ENCODE assay signal across 8 mouse cellular contexts in the genomic region with DNA sequence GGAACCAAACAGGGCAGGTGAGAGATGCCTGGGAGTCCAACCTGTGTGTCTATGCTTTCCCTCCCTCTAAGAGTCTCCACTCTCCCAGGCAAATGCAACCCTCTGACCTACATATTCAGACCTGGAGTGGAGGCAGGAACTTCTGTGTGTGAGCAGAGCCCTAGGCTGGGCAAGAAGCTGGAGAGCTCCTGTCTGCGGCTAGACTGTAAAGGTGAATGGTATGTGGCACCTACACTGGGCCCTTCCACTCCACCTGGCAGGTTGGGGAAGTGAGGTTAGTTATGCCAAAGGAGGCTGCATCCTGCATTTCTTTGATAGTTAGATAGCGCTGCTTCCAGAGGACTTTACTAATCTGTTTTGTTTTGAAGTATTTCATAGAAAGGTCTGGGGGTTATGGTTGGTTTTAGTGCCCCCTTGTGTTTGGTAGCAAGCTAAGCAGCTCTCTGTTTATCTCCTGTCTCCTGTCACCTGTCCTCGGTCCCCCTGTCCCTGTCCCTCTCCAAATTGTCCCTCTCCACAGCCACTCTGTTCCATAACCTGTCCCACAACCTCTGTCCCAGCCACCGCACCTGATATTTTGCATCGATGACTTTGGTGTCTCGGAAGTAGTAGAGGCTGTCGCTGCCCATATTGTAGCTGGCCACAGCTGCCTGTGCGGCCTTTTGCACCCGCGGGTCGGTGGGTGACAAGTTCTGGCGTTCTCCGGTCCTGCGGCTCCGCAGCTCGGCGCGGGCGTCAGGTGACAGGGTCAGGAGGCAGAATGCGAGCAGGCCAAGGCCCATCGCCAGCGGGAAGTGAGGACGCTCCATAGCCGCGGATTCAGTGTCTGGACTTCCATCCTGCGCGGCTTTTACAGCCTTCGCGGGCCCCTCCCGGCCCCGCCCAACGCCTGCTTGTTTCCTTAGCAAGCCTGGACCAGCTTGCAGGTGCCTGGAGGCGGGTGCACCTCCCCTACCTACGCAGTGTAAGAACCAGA. TPM values are rescaled to one million over a fixed set of nuclear protein-coding genes. Genes with fewer than 3 reads are reported as not detected.
DNase-seq lines count a peak whose midpoint lies in the region; ATAC-seq and TF ChIP-seq lines count a peak whose summit lies in the region.

No protein-coding gene starts in this region.

- peak overlapping the region; percentile 74 for H3K4me2 ChIP-seq in forebrain, embryonic 16.5 days (ENCODE audit: low read length)
- H3K4me2 ChIP-seq in hindbrain, embryonic 15.5 days: peak overlapping the region; percentile 77
- peak overlapping the region; percentile 73 for H3K4me2 ChIP-seq in limb, embryonic 13.5 days (replicated peaks)

- H3K27ac ChIP-seq in thymus, adult 2 months (ENCODE audit: control insufficient read depth, insufficient read depth, low read length): no peak overlapping the region
- H3K27ac ChIP-seq in forebrain, embryonic 16.5 days (ENCODE audit: low read length): no peak overlapping the region
- H3K27ac ChIP-seq in hindbrain, embryonic 15.5 days (replicated peaks): no peak overlapping the region; the same call in 1 of the 2 replicates
- H3K27ac ChIP-seq in limb, embryonic 13.5 days: no peak overlapping the region

- H3K4me1 ChIP-seq in thymus, adult 2 months (replicated peaks; ENCODE audit: control insufficient read depth, insufficient read depth, low read length): peaks cover 11% of the 10 kb centered on the region
- peaks cover 6% of the 10 kb centered on the region for H3K4me1 ChIP-seq in forebrain, embryonic 16.5 days (replicated peaks; ENCODE audit: control insufficient read depth, insufficient read depth, low read length)
- H3K4me1 ChIP-seq in hindbrain, embryonic 15.5 days (replicated peaks): peaks cover 10% of the 10 kb centered on the region
- peaks cover 9% of the 10 kb centered on the region for H3K4me1 ChIP-seq in limb, embryonic 13.5 days

- H3K9ac ChIP-seq in forebrain, embryonic 16.5 days (replicated peaks; ENCODE audit: low read depth, low read length): peak overlapping the region; percentile 69
- peak overlapping the region; percentile 51 for H3K9ac ChIP-seq in hindbrain, embryonic 15.5 days
- H3K9ac ChIP-seq in limb, embryonic 13.5 days: peak overlapping the region; percentile 65

- no peaks in the 10 kb centered on the region for H3K36me3 ChIP-seq in thymus, adult 2 months (ENCODE audit: control insufficient read depth, insufficient read depth, low read length)
- H3K36me3 ChIP-seq in forebrain, embryonic 16.5 days (ENCODE audit: control insufficient read depth, insufficient read depth): no peaks in the 10 kb centered on the region
- no peaks in the 10 kb centered on the region for H3K36me3 ChIP-seq in hindbrain, embryonic 15.5 days
- no peaks in the 10 kb centered on the region for H3K36me3 ChIP-seq in limb, embryonic 13.5 days

- peak; percentile 23 for DNase-seq in thymus, adult 2 months
- DNase-seq in thymus, adult 18-20 months: no peak
- DNase-seq in cerebellum, adult 11-12 months: peak; percentile 47
- DNase-seq in naive thymus-derived CD4-positive, alpha-beta T cell, adult 2 months (ENCODE audit: low read depth): peak; percentile 74
- DNase-seq in thymus, postnatal 4 days: peak; percentile 52

- ATAC-seq in forebrain, embryonic 16.5 days: no peak
- ATAC-seq in hindbrain, embryonic 15.5 days (ENCODE audit: low FRiP score, low read depth): peak; percentile 59; the same call in 1 of the 2 replicates
- ATAC-seq in limb, embryonic 13.5 days (ENCODE audit: low FRiP score, low read depth): no peak

- H3K4me3 ChIP-seq in thymus, adult 2 months (ENCODE audit: control insufficient read depth, insufficient read depth, low read length): peak overlapping the region; percentile 43
- peak overlapping the region; percentile 41 for H3K4me3 ChIP-seq in forebrain, embryonic 16.5 days (replicated peaks; ENCODE audit: low read length)
- H3K4me3 ChIP-seq in hindbrain, embryonic 15.5 days: peak overlapping the region; percentile 40
- H3K4me3 ChIP-seq in limb, embryonic 13.5 days: peak overlapping the region; percentile 40

- TF ChIP-seq CTCF in thymus, adult 2 months (IDR thresholded peaks at IDR 0.05; ENCODE audit: borderline replicate concordance, control insufficient read depth, extremely low read depth, insufficient read depth, low read length, poor library complexity): peak; percentile 26; the same call in 1 of the 2 replicates

- H3K27me3 ChIP-seq in thymus, adult 2 months (ENCODE audit: control insufficient read depth, insufficient read depth, low read length): no peaks in the 10 kb centered on the region
- H3K27me3 ChIP-seq in forebrain, embryonic 16.5 days (replicated peaks; ENCODE audit: control insufficient read depth, insufficient read depth, low read length): no peaks in the 10 kb centered on the region
- 0 out of 2 replicates have a peak, but pooled peaks cover 4% of the 10 kb centered on the region for H3K27me3 ChIP-seq in hindbrain, embryonic 15.5 days
- peaks cover 21% of the 10 kb centered on the region for H3K27me3 ChIP-seq in limb, embryonic 13.5 days

- no peaks in the 10 kb centered on the region for H3K9me3 ChIP-seq in forebrain, embryonic 16.5 days (ENCODE audit: control insufficient read depth, low read length)
- H3K9me3 ChIP-seq in hindbrain, embryonic 15.5 days: no peaks in the 10 kb centered on the region
- no peaks in the 10 kb centered on the region for H3K9me3 ChIP-seq in limb, embryonic 13.5 days

- 5% methylated on average over 34 of the region's 34 CpGs for WGBS in thymus, adult 2 months
- WGBS in forebrain, embryonic 16.5 days: 4% methylated on average over 34 of the region's 34 CpGs
- 4% methylated on average over 34 of the region's 34 CpGs for WGBS in hindbrain, embryonic 15.5 days
- WGBS in limb, embryonic 13.5 days: 4% methylated on average over 34 of the region's 34 CpGs

- 0 out of 2 replicates have a peak, but pooled peaks have one; percentile 18 for TF ChIP-seq POLR2A in thymus, adult 2 months (IDR thresholded peaks at IDR 0.05; ENCODE audit: control insufficient read depth, extremely low read depth, insufficient read depth, low read length, poor library complexity)

RNA-seq across cellular contexts. Expression of gene Cst6, which starts 0.6 kb away (rescaled TPM):
- 60.2 and 101 TPM in 2 replicates for polyA plus RNA-seq in thymus, adult 2 months (2012; rRNA removed)
- 3.0 and 4.7 TPM in 2 replicates for polyA plus RNA-seq in forebrain, embryonic 16.5 days (2015; fragmentation: Nextera tagmentation; extraction: Ambion mirVana)
- polyA plus RNA-seq in hindbrain, embryonic 15.5 days (2015; fragmentation: Nextera tagmentation; extraction: Ambion mirVana): 8.5 and 9.5 TPM in 2 replicates
- 1.2 and 1.9 TPM in 2 replicates for polyA plus RNA-seq in limb, embryonic 13.5 days (2015; fragmentation: Nextera tagmentation; extraction: Ambion mirVana)

RNA-seq across cellular contexts. Expression of gene Catsper1, which starts 13.3 kb away (rescaled TPM):
- polyA plus RNA-seq in thymus, adult 2 months (2012; rRNA removed): not detected in 2 replicates
- polyA plus RNA-seq in forebrain, embryonic 16.5 days (2015; fragmentation: Nextera tagmentation; extraction: Ambion mirVana): not detected in 2 replicates
- not detected in 2 replicates for polyA plus RNA-seq in hindbrain, embryonic 15.5 days (2015; fragmentation: Nextera tagmentation; extraction: Ambion mirVana)
- not detected in 2 replicates for polyA plus RNA-seq in limb, embryonic 13.5 days (2015; fragmentation: Nextera tagmentation; extraction: Ambion mirVana)

RNA-seq across cellular contexts. Expression of gene Eif1ad, which starts 17.7 kb away (rescaled TPM):
- polyA plus RNA-seq in thymus, adult 2 months (2012; rRNA removed): 50.0 and 51.3 TPM in 2 replicates
- polyA plus RNA-seq in forebrain, embryonic 16.5 days (2015; fragmentation: Nextera tagmentation; extraction: Ambion mirVana): 43.3 and 49.9 TPM in 2 replicates
- polyA plus RNA-seq in hindbrain, embryonic 15.5 days (2015; fragmentation: Nextera tagmentation; extraction: Ambion mirVana): 40.7 and 43.3 TPM in 2 replicates
- 54.9 and 62.3 TPM in 2 replicates for polyA plus RNA-seq in limb, embryonic 13.5 days (2015; fragmentation: Nextera tagmentation; extraction: Ambion mirVana)

RNA-seq across cellular contexts. Expression of gene Banf1, which starts 18.2 kb away (rescaled TPM):
- polyA plus RNA-seq in thymus, adult 2 months (2012; rRNA removed): 294 and 314 TPM in 2 replicates
- 378 and 389 TPM in 2 replicates for polyA plus RNA-seq in forebrain, embryonic 16.5 days (2015; fragmentation: Nextera tagmentation; extraction: Ambion mirVana)
- polyA plus RNA-seq in hindbrain, embryonic 15.5 days (2015; fragmentation: Nextera tagmentation; extraction: Ambion mirVana): 319 and 333 TPM in 2 replicates
- polyA plus RNA-seq in limb, embryonic 13.5 days (2015; fragmentation: Nextera tagmentation; extraction: Ambion mirVana): 442 and 445 TPM in 2 replicates

RNA-seq across cellular contexts. Expression of gene Sart1, which starts 39.7 kb away (rescaled TPM):
- polyA plus RNA-seq in thymus, adult 2 months (2012; rRNA removed): 41.6 and 48.9 TPM in 2 replicates
- polyA plus RNA-seq in forebrain, embryonic 16.5 days (2015; fragmentation: Nextera tagmentation; extraction: Ambion mirVana): 74.4 and 75.1 TPM in 2 replicates
- polyA plus RNA-seq in hindbrain, embryonic 15.5 days (2015; fragmentation: Nextera tagmentation; extraction: Ambion mirVana): 68.2 and 77.1 TPM in 2 replicates
- polyA plus RNA-seq in limb, embryonic 13.5 days (2015; fragmentation: Nextera tagmentation; extraction: Ambion mirVana): 81.8 and 84.8 TPM in 2 replicates

Comparison
In these comparisons a context has a peak if more than half of its experiments do, and no peak if none do; other contexts are left out.
1. DNase-seq: peak in thymus, adult 2 months (single experiment), cerebellum, adult 11-12 months (single experiment), naive thymus-derived CD4-positive, alpha-beta T cell, adult 2 months (single experiment) and thymus, postnatal 4 days (single experiment); none in thymus, adult 18-20 months (0 of 2).
2. Peak in every context shown above with its lines, with median percentiles within 50 percentile points of each other: H3K4me3 ChIP-seq, H3K4me2 ChIP-seq and H3K9ac ChIP-seq.